16 mouse cellular contexts compared by ENCODE assay signal in the genomic region with DNA sequence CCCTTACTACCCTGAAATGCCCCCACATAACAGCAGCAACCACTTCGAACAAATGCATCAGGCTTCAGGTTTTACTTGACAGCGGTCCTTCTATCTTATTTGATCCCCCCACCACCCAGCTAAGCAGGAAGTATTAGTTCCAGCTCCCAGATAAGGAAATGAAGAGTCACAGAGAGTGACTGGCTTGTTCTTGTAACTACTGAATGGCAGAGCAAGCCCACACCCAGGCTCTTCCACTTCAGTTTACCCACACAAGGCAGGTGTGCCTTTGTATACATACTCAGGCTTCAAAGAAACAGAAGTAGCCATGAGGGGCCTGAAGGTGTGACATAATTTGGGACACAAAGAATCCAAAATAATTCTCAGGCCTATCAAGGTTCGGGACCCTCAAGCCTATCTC. TPM values are rescaled to one million over a fixed set of nuclear protein-coding genes. Genes with fewer than 3 reads are reported as not detected.
DNase-seq lines count a peak whose midpoint lies in the region; ATAC-seq and TF ChIP-seq lines count a peak whose summit lies in the region.
"Had no signal": no experiment of that assay in that cellular context is flagged by ENCODE, and none has a peak within 500 bp of the region (broad histone marks: within the 10 kb centered on the region; RNA-seq: fewer than 3 reads in every experiment).

No protein-coding gene starts in this region.

- DNase-seq in heart, embryonic 10.5 days (ENCODE audit: low spot score): peak; percentile 52
- DNase-seq in heart, postnatal 25 days (ENCODE audit: low spot score): no peak
- peak; percentile 12 to 14 for DNase-seq in spleen, postnatal 10 days (ENCODE audit: low spot score in 2 of 2)
- DNase-seq in spleen, adult 18-20 months: no peak
- DNase-seq in liver, embryonic 14.5 days (ENCODE audit: low read depth in 3 of 3, low spot score in 3 of 3): no peak
- DNase-seq in frontal cortex, postnatal 25 days (ENCODE audit: low spot score in 2 of 2): no peak
- DNase-seq in MN1 (ENCODE audit: low spot score): no peak
- no peak for DNase-seq in urinary bladder, adult 2 months (ENCODE audit: low spot score)
- DNase-seq: forebrain, postnatal 0 days; layer of hippocampus, postnatal 36 days; right cerebral cortex, adult 18-20 months; thymus, adult 2 months had no signal

- intact Hi-C loops in heart, postnatal 25 days (cut with DNase I): loop anchor here (5.0 kb wide), 1 partner anchor 68 kb away; no protein-coding TSS in a partner anchor

- H3K36me3 ChIP-seq in heart, embryonic 10.5 days: no peaks in the 10 kb centered on the region
- H3K36me3 ChIP-seq in liver, embryonic 14.5 days (replicated peaks; ENCODE audit: control insufficient read depth, insufficient read depth, low read depth): no peaks in the 10 kb centered on the region
- H3K36me3 ChIP-seq: kidney, embryonic 15.5 days; limb, embryonic 15.5 days; midbrain, embryonic 12.5 days; neural tube, embryonic 12.5 days had no signal

- peak overlapping the region; percentile 68 for H3K4me2 ChIP-seq in liver, embryonic 14.5 days (ENCODE audit: low read depth)
- H3K4me2 ChIP-seq: limb, embryonic 15.5 days; midbrain, embryonic 12.5 days had no signal

- no peaks in the 10 kb centered on the region for H3K9me3 ChIP-seq in heart, embryonic 10.5 days
- no peaks in the 10 kb centered on the region for H3K9me3 ChIP-seq in liver, embryonic 14.5 days (ENCODE audit: control insufficient read depth, low read length)
- H3K9me3 ChIP-seq: kidney, embryonic 15.5 days; limb, embryonic 15.5 days; midbrain, embryonic 12.5 days; neural tube, embryonic 12.5 days had no signal

- no peak overlapping the region for H3K27ac ChIP-seq in heart, embryonic 10.5 days
- peak overlapping the region; percentile 63 for H3K27ac ChIP-seq in liver, embryonic 14.5 days
- H3K27ac ChIP-seq: kidney, embryonic 15.5 days; limb, embryonic 15.5 days; midbrain, embryonic 12.5 days; neural tube, embryonic 12.5 days had no signal

- TF ChIP-seq CTCF in liver, embryonic 14.5 days (IDR thresholded peaks at IDR 0.05; ENCODE audit: low read depth): no peak

- H3K4me1 ChIP-seq in heart, embryonic 10.5 days: peaks cover 30% of the 10 kb centered on the region
- peaks cover 12 to 40% of the 10 kb centered on the region in 2 experiments for H3K4me1 ChIP-seq in liver, embryonic 14.5 days (replicated peaks; ENCODE audit: control insufficient read depth in 2 of 2, insufficient read depth in 2 of 2, low read length in 1 of 2)

- peak; percentile 29; the same call in 1 of the 2 replicates for ATAC-seq in liver, embryonic 14.5 days (ENCODE audit: insufficient read depth)
- ATAC-seq: forebrain, postnatal 0 days had no signal

- WGBS in heart, embryonic 10.5 days: 44% methylated on average over 3 of the region's 3 CpGs
- 18% methylated on average over 3 of the region's 3 CpGs for WGBS in liver, embryonic 14.5 days (ENCODE audit: insufficient replicate concordance)

- no peaks in the 10 kb centered on the region; the same call in 1 of the 2 replicates for H3K27me3 ChIP-seq in heart, embryonic 10.5 days (ENCODE audit: insufficient read depth, poor library complexity, severe bottlenecking)
- no peaks in the 10 kb centered on the region for H3K27me3 ChIP-seq in liver, embryonic 14.5 days (ENCODE audit: control insufficient read depth, insufficient read depth, low read length)
- H3K27me3 ChIP-seq: kidney, embryonic 15.5 days; limb, embryonic 15.5 days; midbrain, embryonic 12.5 days; neural tube, embryonic 12.5 days had no signal

- H3K4me3 ChIP-seq in heart, embryonic 10.5 days: no peak overlapping the region
- no peak overlapping the region for H3K4me3 ChIP-seq in liver, embryonic 14.5 days (ENCODE audit: insufficient read depth in 1 of 2, low read depth in 2 of 2, low read length in 2 of 2)
- H3K4me3 ChIP-seq: kidney, embryonic 15.5 days; limb, embryonic 15.5 days; midbrain, embryonic 12.5 days; neural tube, embryonic 12.5 days had no signal

- TF ChIP-seq EP300 in liver, embryonic 14.5 days (IDR thresholded peaks at IDR 0.05; ENCODE audit: low read depth): 0 out of 2 replicates have a peak, but pooled peaks have one; percentile 16

- 0 out of 2 replicates have a peak overlapping the region, but pooled peaks have one; percentile 23 for H3K9ac ChIP-seq in liver, embryonic 14.5 days (replicated peaks)
- H3K9ac ChIP-seq: forebrain, postnatal 0 days; kidney, embryonic 15.5 days; limb, embryonic 15.5 days; midbrain, embryonic 12.5 days; neural tube, embryonic 12.5 days had no signal

RNA-seq across cellular contexts. Expression of a gene that starts 5.3 kb away (rescaled TPM):
- 1.1 and 2.4 TPM in 2 replicates for polyA plus RNA-seq in heart, embryonic 10.5 days (2016; fragmentation: Nextera tagmentation; extraction: Ambion mirVana)
- 1 to 10 TPM; 7.2 to 7.6 TPM for total RNA-seq in heart, postnatal 25 days (2021)
- polyA plus RNA-seq in liver, embryonic 14.5 days (2012; rRNA removed): 2.1 and 2.6 TPM in 2 replicates
- polyA plus RNA-seq in liver, embryonic 14.5 days (2014; fragmentation: Nextera tagmentation; extraction: Ambion mirVana): 2.7 and 2.8 TPM in 2 replicates
- polyA plus RNA-seq in urinary bladder, adult 2 months (2012; rRNA removed): 7.1 and 10.1 TPM in 2 replicates

Comparison
In these comparisons a context has a peak if more than half of its experiments do, and no peak if none do; other contexts are left out.
1. DNase-seq: peak in heart, embryonic 10.5 days (single experiment) and spleen, postnatal 10 days (2 of 2); none in heart, postnatal 25 days (single experiment), spleen, adult 18-20 months (0 of 2), liver, embryonic 14.5 days (0 of 3), frontal cortex, postnatal 25 days (0 of 2), MN1 (single experiment) and urinary bladder, adult 2 months (single experiment).